Mouse (Mus musculus): Measurements from ENCODE around the gene Tti1. TPM values are rescaled to one million over a fixed set of nuclear protein-coding genes. Genes with fewer than 3 reads are reported as not detected.

The Tti1 gene
- total and polyA plus RNA-seq, 3 experiments, result 19.3 to 26.5 TPM; not detected in 1

DNA sequence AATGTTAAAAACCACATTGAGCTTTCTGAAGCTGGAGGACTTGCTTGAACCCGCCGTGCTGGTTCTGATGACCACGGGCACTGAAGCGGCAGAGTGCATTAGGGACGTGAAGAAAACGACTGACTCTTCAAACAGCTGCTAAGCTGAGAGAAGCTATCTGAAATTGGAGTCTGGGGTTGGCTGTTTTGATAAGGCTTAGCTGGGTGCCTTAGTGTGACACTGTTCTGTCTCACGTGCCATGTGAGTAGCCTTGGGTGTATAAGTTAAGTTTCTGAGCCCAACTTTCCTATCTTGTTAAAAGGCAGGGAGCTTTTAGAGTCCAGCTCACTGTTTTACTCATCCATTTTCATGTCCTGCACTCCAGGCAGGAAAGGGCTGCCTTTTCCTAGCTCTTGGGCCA is 8.7 kb upstream of the Tti1 start (continued):
- TF ChIP-seq USF1 (IDR thresholded peaks at IDR 0.05; ENCODE audit: low read depth, low read length) (no peak), RCOR1 (IDR thresholded peaks at IDR 0.05; ENCODE audit: low read depth, low read length) (no peak), HCFC1 (IDR thresholded peaks at IDR 0.05; ENCODE audit: low read depth, low read length) (no peak), EP300 (IDR thresholded peaks at IDR 0.05; ENCODE audit: low read depth in 1 of 2, low read length in 2 of 2) (peak in 1 of 2 experiments; percentile 45; a peak in 1 of 4 replicates), ZNF384 (IDR thresholded peaks at IDR 0.05; ENCODE audit: low read depth, low read length) (no peak), JUND (IDR thresholded peaks at IDR 0.05; ENCODE audit: low read depth, low read length) (no peak), POLR2A (IDR thresholded peaks at IDR 0.05; ENCODE audit: control insufficient read depth in 1 of 2, insufficient read depth in 1 of 2, low read depth in 1 of 2, low read length in 2 of 2, poor library complexity in 1 of 2) (no peak), ELF1 (IDR thresholded peaks at IDR 0.05; ENCODE audit: low read depth, low read length) (no peak), POLR2AphosphoS5 (IDR thresholded peaks at IDR 0.05; ENCODE audit: borderline replicate concordance, low read depth, low read length) (no peak), MXI1 (IDR thresholded peaks at IDR 0.05; ENCODE audit: low read depth, low read length) (peak; percentile 72), CHD2 (IDR thresholded peaks at IDR 0.05; ENCODE audit: low read length) (no peak), SIN3A (IDR thresholded peaks at IDR 0.05; ENCODE audit: low read length) (no peak), CHD1 (IDR thresholded peaks at IDR 0.05; ENCODE audit: low read depth, low read length) (no peak)

DNA sequence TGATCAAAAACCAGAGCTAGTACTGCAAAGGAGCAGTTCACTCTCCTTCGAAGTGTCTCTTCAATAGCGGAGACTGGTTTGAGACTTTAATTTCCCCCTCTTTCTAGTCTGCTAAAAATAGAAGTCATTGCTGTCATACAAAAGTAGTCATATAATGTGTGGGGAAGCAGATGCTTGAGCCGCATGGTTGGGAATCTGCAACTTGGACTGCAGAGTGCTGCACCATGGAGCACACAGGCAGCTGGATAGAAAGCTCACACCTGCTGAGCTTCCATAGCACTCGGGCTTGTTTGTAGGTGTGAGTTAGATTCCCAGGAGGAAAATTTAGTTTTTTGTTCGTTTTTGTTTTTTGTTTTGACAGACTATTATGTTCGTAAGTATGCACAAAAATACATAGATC is 8.2 kb upstream of the Tti1 start:
- TF ChIP-seq GABPA (IDR thresholded peaks at IDR 0.05; ENCODE audit: low read depth, low read length), result no peak
- no peak for TF ChIP-seq RAD21 (IDR thresholded peaks at IDR 0.05; ENCODE audit: low read depth, low read length)
- H3K4me1 ChIP-seq (ENCODE audit: control insufficient read depth in 1 of 2, insufficient read depth in 2 of 2, low read length in 2 of 2), result peaks cover 6 to 22% of the 10 kb centered on the region in 2 experiments
- H3K4me3 ChIP-seq (ENCODE audit: control insufficient read depth in 1 of 2, insufficient read depth in 1 of 2, low read depth in 2 of 2, low read length in 2 of 2), result no peak overlapping the region
- H3K9ac ChIP-seq (ENCODE audit: control insufficient read depth, low read depth, low read length, poor library complexity, severe bottlenecking), result no peak overlapping the region
- no peaks in the 10 kb centered on the region for H3K27me3 ChIP-seq (ENCODE audit: control insufficient read depth in 1 of 2, insufficient read depth in 2 of 2, low read length in 2 of 2)
- peaks cover 15 to 18% of the 10 kb centered on the region in 2 experiments for H3K36me3 ChIP-seq (ENCODE audit: control insufficient read depth in 1 of 2, insufficient read depth in 2 of 2, low read length in 2 of 2)
- H3K27ac ChIP-seq (ENCODE audit: control insufficient read depth, low read depth, low read length), result no peak overlapping the region
- no peak for DNase-seq (ENCODE audit: low read depth, low spot score)
- peaks cover 25% of the 10 kb centered on the region for H3K79me2 ChIP-seq (ENCODE audit: control insufficient read depth, insufficient read depth, low read length, poor library complexity)
- no peaks in the 10 kb centered on the region for H3K9me3 ChIP-seq (replicated peaks; ENCODE audit: insufficient read depth, low read length)

DNA sequence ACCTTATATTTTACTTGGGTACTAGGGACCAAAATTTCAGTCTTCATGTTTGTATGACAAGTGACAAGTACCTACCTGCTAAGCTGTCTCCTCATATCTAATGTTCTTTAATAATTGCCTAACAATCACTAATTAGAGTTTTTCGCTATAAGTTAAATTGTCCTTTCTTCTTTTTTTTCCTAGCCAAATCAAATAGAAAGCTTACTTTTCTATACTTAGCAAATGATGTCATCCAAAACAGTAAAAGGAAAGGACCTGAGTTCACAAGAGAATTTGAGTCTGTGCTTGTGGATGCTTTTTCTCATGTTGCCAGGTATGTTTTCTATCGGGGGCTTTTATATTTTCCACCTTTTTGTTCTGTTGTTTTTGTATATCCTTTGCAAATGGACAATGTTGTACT is 7.6 kb upstream of the Tti1 start:
- Histone ChIP-seq H3K4me3 (ENCODE audit: control insufficient read depth in 1 of 2, insufficient read depth in 1 of 2, low read depth in 2 of 2, low read length in 2 of 2) (no peak overlapping the region), H3K9ac (ENCODE audit: control insufficient read depth, low read depth, low read length, poor library complexity, severe bottlenecking) (no peak overlapping the region)
- no peak for TF ChIP-seq GABPA (IDR thresholded peaks at IDR 0.05; ENCODE audit: low read depth, low read length)
- no peak for TF ChIP-seq TCF12 (IDR thresholded peaks at IDR 0.05; ENCODE audit: low read depth, low read length)
- no peak for TF ChIP-seq USF1 (IDR thresholded peaks at IDR 0.05; ENCODE audit: low read depth, low read length)
- TF ChIP-seq CHD1 (IDR thresholded peaks at IDR 0.05; ENCODE audit: low read depth, low read length), result no peak
- TF ChIP-seq MXI1 (IDR thresholded peaks at IDR 0.05; ENCODE audit: low read depth, low read length), result no peak
- no peak for TF ChIP-seq ZMIZ1 (IDR thresholded peaks at IDR 0.05; ENCODE audit: low read depth, low read length)
- TF ChIP-seq SMC3 (IDR thresholded peaks at IDR 0.05; ENCODE audit: low read depth, low read length), result no peak
- TF ChIP-seq POLR2AphosphoS2 (IDR thresholded peaks at IDR 0.05; ENCODE audit: low read length), result no peak

More for the DNA sequence above, 7.6 kb upstream of the Tti1 start:
- no peaks in the 10 kb centered on the region for H3K9me3 ChIP-seq (replicated peaks; ENCODE audit: insufficient read depth, low read length)
- peaks cover 31% of the 10 kb centered on the region for H3K79me2 ChIP-seq (ENCODE audit: control insufficient read depth, insufficient read depth, low read length, poor library complexity)
- peaks cover 15 to 24% of the 10 kb centered on the region in 2 experiments for H3K36me3 ChIP-seq (ENCODE audit: control insufficient read depth in 1 of 2, insufficient read depth in 2 of 2, low read length in 2 of 2)
- peaks cover 11 to 26% of the 10 kb centered on the region in 2 experiments for H3K4me1 ChIP-seq (ENCODE audit: control insufficient read depth in 1 of 2, insufficient read depth in 2 of 2, low read length in 2 of 2)
- no peak overlapping the region for H3K27ac ChIP-seq (ENCODE audit: control insufficient read depth, low read depth, low read length)
- no peak for DNase-seq (ENCODE audit: low read depth, low spot score)
- H3K27me3 ChIP-seq (ENCODE audit: control insufficient read depth in 1 of 2, insufficient read depth in 2 of 2, low read length in 2 of 2), result no peaks in the 10 kb centered on the region

All from MEL (cell line).